Mouse (Mus musculus) stomach, postnatal 0 days (tissue): ENCODE measurements around the gene Ugt1a6a.

Experiments
- CTCF ChIP-seq: IDR thresholded peaks from 2 replicates; pipeline ENCODE4 v1.5.1; 2016; ENCODE audit warnings: antibody characterized with exemption, low read depth, mild to moderate bottlenecking, moderate library complexity
- EP300 ChIP-seq: optimal IDR thresholded peaks from 2 replicates; pipeline ENCODE3; 2016; ENCODE audit warnings: antibody characterized with exemption

DNA sequence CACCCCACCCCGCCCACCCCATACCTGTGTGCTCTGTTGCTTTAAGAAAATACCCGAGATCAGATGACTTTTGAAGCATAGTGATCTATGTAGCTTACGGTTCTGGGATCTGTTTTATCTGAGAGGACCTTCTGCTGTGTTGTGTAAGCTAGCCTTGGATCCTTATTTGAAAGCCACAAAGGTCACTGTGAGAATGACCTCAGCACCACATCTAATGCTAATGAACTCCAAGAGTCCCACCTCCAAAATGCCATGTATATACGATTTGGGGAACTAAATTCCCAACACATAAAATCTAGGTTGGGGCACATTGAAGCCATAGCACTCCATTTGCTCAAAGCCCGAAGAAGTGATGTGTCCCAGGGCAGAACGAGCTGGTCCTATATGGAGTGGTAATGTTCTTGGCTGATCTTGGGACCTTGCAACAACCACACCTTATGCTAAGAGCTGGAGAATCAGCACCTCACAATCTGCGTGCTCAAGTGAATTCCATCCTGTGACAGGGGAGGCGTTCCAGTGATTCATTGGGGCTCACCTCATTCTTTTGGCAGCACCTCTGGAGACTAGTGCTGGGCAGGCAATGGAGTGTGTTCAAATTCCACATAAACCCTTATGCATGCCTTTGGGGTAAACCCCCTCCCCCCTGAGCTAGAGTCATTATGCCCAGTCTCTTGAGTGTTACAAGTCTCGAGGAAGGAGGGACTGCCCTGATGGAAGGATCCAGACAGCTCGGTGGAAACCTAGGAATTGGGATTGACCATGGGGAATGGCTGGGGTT, 122.5 kb downstream of the Ugt1a6a start:
- TF ChIP-seq CTCF (no peak), EP300 (no peak)
